Mouse (Mus musculus): Measurements from ENCODE around the gene Gtsf1l.

Gene Gtsf1l

GRCm38 (mm10) chr2:163052101-163052500, 35.6 kb downstream of the Gtsf1l start:
- no peak for DNase-seq (ENCODE audit: low spot score)

GRCm38 (mm10) chr2:163051691-163052090, 36.0 kb downstream of the Gtsf1l start:
- no peak for DNase-seq (ENCODE audit: low spot score)

GRCm38 (mm10) chr2:163049116-163049515, 38.5 kb downstream of the Gtsf1l start:
- DNase-seq (ENCODE audit: low spot score) = no peak

GRCm38 (mm10) chr2:163048125-163048524, 39.5 kb downstream of the Gtsf1l start:
- DNase-seq (ENCODE audit: low spot score) = peak; percentile 44

GRCm38 (mm10) chr2:163039940-163040339, 47.7 kb downstream of the Gtsf1l start:
- DNase-seq (ENCODE audit: low spot score) = no peak
